Mouse (Mus musculus) layer of hippocampus, adult 8-10 months (tissue): ENCODE data around the gene Drosha. TPM values are rescaled to one million over a fixed set of nuclear protein-coding genes. Genes with fewer than 3 reads are reported as not detected.
A peak's percentile ranks its signal among the peaks of the same experiment; 100 is the strongest.
"Not testable (repeated sequence)": the region's sequence is repeated elsewhere in the genome, so short reads cannot be mapped to it uniquely, and the experiment has no call there.

ENCODE experiments used
- DNase-seq, 2 experiments: peaks; one replicate each; pipeline ENCODE4 v3.0.0; 2022; ENCODE audit warnings: low spot score in 2 of 2
- total RNA-seq, 4 experiments: library from RNA; stranded (reverse); gene quantifications; 2 replicates each; pipeline ENCODE4 v1.2.4; 2022

Drosha gene
- total RNA-seq = 10 to 100 TPM; 78.1 to 87.8 (median 84.3) TPM

DNA sequence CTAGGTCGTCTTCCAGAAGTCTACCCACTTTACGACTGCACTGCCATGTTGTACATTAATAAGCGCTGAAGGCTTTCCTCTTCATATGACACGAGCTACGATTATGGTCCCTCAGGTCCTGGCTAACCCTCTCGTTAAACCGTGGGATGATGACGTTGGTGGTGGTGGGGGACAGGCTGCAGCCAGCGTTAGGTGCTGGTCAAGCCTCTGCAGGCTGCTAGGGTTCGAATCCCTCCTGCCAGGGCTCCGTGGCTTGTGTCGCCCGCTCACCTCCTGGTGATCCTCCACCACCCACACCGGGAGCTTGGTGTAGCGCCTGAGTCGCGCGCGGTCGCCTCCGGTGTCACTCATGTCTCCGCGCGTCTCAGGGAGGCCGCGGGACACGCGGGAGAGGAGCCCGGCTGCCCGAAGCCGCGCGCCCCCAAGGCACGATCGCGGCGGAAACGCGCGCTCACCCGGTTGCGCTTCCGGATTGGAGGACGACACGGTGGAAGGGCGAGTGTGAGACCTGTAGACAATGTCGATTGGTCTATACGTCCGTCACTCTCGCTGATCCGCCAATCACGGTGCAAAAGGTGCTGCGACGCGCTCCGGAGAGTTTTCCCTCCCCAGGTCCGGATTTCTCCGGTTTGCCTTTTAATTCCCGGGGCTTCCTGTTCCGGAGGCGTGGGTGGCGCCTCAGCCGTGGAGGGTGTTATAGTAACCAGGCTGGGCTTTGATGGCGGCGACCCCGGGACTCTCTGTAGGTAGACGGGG, at the start of gene Drosha, which contains the start of gene 6030458C11Rik:
Gene Drosha, plus strand, starts transcription at position 619 of the 756 bp plus-strand sequence.
Gene 6030458C11Rik, minus strand, starts transcription at position 453 of the 756 bp plus-strand sequence.
- DNase-seq = peak; percentile 98 to 99

DNA sequence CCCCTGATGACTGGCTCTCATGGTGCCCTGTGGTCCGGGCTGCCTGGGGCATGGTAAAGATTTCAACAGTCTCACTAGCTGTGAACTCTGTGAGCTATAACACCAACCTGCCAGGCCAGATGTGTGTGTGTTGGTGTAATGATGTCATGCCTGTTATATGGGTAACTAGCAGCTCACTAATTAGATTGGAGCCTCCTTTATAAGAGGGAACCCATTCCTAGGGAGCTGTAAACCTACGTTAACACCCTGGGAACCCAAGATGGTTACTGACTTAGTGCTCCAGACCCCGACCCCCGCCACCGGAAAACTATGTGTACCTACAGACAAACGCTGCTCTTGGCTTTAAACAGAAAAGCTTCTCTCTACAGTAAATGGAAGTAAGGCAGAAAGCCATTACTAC, 43.3 kb upstream of the Drosha start:
- no peak for DNase-seq

DNA sequence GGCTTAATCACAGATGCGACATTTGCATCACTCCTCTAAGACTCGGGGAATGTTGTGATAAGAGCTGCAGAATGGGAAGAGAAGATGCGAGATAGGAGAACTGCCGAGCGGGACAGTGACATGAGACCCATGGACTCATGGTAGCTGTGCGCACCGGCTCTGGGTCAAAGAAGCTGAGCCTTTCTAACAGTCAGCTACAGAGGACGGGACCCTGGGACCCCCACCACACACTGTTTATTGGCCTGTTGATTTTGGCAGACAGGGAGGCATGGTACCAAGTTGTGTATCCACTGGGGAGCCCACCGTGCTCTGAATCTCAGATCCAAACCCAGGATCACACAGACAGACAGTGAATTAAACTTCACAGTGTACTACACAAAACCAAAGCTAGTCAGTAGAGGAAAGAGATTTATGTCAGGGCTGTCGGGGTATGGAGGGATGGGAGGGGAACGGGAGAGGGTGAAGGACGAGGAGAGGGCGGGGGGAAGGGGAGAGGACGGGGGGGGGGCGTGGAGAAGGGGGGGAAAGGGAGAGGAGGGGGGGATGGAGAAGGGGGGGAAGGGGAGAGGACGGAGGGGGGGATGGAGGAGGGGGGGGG, 42.8 kb upstream of the Drosha start:
- no peak for DNase-seq

DNA sequence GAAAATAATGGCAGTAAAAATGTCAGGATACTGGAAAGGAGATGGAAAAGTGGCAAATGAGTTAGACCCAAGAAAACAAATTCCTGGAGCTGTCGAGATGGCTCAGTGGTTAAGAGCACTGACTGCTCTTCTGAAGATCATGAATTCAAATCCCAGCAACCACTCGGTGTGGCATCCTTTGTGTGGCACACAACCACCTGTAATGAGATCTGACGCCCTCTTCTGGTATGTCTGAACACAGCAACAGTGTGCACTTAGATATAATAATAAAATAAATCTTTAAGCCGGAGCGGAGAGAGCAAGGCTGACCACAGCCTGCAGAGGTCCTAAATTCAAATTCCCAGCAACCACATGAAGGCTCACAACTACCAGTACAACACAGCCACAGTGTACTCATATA, 36.1 kb upstream of the Drosha start:
- no peak for DNase-seq

DNA sequence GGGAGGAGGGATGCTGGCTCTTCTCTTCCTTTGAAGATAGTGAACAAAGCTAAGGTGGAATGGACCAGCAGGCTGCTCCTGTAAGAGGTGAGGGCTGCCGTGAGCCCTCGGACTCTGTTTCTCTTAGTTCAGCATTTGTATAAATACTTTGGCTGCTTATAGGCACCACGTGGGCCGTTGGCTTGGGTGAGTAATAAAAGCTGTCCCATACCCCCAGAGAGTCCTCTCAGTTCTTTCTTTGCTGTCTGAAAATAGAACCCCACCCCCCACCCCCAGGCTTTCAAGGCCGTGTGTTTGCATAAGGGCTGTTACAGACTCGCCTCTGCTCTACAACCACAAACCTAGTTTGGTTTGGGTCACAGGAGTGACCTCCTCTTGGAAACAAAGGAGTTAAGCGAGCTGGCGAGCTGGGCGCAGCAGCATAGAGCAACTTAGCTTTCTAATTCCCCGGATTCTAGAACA, 35.2 kb upstream of the Drosha start:
- DNase-seq = no peak

DNA sequence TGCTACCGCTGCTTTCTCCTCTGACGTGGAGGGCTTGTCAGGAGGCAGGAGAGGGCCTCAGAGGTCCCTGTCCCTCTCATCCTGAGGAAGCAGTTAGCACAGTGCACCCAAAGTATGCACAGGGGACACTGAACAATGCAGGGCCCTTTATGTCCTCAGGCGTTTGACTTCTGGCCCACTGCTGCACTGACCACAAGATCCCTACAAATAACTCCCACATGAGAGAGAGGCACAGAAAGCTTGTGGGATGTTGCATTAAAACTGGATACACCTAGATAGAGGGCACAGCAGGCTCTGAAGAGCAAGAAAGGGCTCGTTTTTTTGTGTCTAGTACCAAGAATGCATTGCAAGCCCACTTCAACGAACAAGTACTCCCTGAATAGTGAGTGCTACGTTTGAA, 30.3 kb upstream of the Drosha start:
- no peak for DNase-seq

DNA sequence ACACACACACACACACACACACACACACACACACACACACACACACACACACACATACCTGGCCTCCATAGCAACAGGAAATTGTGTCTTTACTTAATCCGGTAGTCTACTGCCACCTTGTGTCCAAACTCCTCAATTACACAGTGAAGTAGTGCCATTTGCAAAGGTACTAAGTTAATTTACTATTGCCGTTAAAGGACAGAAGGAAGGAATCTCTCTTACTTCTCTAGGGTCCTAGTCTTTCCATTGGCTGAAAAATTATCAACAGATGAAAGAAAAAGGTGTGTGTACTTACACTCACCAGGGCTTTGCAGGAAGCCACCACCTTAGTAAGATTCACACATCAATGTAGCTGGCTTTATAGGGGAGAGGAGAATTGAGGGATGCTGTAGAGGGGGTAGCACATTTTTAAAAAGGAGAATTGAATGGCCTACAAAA, 29.1 kb upstream of the Drosha start:
- DNase-seq = peak; percentile 25 to 63

DNA sequence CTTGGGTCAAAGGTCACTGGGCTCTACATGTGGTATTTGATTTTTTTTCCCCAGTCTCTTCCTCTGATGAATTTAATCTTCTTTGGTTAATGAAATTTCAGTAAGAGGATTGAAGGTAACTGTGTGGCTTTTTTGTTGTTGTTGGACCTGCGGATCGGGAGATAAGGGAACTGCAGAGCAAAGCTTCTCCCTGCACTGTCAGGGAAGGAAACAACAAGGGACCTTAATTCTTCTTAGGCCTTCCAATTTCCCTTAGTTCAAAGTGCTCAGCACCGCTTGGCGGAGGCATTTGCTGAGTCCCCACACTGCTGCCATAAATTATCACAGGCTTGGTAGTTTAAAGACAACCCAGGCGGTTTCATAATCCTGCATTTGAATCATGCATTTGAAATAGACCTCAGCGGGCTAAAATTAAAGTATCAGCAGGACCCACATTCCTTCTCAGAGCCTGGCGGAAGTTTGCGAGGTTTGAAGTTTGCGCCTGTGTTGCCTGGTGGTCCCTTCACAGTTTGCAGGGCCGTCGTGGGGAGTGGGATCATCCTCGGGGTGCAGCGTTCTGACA, 28.6 kb upstream of the Drosha start:
- no peak for DNase-seq

DNA sequence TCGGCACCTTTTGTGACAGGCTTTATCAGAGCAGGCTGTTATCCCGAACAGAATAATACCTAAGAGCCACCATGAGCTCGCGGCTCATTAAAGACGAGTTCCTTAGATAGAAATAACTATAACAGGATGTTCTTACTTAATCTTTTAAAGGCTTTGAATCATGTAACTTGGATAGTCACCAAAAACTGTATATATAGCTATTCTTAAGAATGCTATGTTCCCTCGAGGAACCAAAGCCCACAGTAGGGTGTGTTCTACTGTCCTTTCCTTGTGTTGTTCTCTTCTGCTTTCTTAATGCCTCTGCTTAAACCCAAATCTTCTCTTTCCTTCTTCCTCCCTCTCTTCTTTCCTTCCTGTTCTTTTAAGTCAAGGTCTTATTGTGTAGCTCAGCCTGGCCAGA, 26.6 kb upstream of the Drosha start:
- no peak for DNase-seq

DNA sequence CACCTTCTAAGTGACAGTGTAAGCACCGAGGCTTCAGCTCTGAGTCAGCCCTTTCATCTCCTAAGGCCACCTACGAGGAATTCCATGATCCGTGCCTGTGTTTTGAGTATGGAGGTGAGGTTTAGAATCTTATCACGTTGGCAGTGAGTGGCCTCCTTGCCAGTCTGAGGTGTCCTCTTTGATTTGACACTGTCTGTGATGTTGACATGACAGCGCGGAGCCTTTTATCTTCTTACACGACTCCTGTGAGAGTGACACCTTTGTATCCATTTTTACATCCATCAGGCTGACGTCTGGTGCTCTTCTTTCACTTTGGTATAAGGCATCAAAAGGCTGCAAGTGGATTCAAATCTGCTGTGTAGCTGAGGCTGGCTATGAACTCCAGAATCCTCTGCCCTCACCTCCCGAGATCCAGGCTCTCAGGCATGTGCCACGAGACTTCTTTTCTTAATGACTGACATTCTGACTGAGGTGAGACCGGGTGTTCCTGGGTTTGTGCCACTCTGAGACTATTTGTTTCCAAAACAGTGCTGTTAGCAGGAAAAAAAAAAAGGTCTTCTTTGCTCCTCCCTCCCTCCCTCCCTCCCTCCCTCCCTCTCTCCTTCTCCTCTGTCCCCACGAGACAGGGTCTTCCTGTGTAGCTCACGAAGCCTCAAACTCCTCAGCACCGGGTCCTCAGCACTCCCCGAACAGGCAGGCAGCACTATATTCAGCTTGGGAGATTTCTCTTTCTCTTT, 24.0 kb upstream of the Drosha start:
- DNase-seq = no peak

DNA sequence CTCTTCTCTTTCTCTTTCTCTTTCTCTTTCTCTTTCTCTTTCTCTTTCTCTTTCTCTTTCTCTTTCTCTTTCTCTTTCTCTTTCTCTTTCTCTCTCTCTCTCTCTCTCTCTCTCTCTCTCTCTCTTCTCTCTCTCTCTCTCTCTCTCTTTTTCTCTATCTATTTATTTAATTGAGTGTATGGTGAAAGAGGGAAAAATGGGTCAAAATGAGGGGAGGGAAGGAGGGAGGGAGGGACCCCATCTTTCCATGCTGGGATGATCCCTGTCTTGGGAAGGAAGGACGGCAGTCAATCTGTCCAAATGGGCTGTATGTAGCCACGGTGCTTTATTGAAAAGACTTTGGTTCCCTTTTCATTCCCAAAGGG, 23.5 kb upstream of the Drosha start:
- DNase-seq = not testable (repeated sequence)

DNA sequence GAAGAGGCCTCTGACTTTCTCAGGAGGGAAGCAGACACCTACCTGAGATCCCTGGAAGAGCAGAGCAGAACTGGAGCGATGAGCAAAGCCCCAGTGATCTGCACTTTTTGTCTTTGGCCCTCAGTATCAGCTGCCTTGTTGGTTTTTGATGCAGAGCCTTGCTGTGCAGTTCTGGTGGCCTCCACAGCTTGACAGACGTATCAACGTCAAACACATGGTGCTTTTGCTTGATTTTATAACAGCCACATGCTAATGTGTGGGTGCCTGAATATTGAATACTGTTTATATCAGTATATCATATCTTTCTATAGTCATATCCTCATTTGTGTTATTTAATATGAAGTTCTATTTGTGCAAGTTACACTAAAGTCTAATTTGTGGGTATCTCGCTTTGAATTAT, 19.5 kb upstream of the Drosha start:
- no peak for DNase-seq

DNA sequence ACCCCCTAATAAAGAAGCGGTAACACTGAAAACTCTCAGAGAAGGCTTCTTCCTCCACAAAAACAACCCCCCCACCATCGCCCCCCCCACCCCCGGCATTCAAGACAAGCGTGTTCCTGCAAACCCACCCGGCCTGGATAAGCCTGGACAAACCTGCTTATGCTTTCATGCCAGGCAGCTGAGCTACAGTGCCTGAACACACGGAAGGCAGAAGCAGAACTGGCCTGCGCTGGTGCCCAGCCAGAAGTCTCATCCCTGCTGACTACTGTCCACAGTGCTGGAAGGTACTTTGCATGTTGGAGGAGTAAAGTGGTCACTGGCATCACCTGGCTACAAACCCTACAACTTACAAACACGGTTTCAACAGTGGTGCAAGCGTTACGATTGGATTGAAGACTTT, 17.5 kb upstream of the Drosha start:
- no peak for DNase-seq

DNA sequence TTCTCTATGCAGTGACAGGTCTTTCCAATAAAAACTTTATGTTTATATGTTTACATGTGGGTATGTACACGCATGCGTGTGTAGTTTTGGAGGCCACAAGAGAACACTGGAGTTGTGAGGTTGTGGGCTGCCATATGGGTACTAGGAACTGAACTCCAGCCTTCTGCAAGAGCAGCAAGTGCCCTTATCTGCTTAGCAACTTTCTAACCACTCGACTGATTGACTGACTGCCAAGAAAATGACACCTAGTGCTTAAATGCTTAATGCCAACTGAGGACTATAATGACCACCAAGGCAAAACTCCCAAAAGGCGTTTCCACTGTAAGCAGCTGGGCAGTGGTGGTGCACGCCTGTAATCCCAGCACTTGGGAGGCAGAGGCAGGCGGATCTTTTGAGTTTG, 15.3 kb upstream of the Drosha start:
- DNase-seq = no peak

DNA sequence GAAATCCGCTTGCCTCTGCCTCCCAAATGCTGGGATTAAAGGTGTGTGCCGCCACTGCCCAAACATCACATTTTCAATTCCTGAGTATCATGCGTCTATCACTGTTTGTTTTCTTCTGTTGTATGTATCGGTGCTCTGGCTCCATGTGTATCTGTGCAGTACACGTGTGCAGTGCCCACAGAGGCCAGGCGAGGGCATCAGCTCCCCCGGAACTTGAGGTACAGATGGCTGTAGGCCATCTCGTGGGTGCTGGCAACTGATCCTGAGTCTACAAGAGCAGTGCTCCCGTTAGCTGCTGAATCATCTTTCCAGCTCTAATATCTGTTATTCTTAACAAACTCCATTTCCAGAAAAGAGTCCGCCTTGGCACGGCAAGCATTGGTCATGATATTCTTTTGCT, 12.0 kb upstream of the Drosha start:
- DNase-seq = no peak

DNA sequence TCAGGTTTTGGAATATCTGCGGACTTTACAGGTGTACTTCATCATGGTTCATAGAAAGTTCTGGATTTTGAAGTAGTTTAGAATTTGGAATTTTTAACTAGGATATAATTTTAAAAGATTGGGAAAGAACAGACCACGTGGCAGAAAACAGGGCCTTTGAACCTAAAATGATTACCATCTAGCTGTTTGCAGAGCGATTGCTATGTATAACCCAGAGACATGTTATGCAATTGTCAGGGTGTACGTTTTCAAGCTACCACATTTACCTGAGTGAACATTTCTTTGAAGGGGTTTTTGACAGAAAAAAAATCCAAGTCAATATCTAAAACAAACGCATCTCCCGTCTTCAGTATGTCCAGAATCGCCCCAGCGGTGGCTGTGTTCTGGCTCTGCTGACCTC, 7.0 kb upstream of the Drosha start:
- DNase-seq = no peak

DNA sequence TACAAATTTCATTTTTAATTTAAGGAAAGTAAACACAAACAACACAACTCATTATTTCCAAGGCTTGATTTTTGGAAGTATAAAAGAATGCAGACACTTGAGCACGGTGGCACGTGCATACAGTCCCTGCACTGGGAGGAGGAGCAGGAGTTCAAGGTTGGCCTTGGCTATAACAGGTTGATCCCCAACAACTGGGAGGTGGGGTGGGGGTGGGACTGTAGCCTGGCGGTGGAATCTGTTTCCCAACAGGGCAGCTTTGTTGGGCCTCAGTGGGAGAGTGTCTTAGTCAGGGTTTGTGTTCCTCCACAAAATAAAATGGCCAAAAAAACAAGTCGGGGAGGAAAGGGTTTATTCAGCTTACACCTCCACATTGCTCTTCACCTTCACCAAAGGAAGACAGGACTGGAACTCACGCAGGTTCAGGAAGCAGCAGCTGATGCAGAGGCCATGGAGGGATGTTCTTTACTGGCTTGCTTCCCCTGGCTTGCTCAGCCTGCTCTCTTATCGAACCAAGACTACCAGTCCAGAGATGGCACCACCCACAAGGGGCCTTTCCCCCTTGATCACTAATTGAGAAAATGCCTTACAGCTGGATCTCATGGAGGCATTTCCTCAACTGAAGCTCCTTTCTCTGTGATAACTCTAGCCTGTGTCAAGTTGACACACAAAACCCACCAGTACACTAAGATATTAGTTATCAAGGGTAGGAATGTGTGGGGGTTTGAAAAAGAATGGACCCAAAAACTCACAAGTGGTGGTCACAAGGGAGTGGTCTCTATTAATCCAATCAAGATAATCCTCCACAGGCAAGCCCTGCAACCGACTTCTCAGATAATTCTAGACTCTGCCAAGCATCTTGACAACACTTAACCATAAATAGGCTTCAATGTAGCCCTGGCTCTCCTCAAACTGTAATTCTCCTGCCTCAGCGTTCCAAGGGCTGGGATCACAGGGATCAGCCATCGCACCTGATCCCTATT, 1.9 kb upstream of the Drosha start:
- DNase-seq = no peak

DNA sequence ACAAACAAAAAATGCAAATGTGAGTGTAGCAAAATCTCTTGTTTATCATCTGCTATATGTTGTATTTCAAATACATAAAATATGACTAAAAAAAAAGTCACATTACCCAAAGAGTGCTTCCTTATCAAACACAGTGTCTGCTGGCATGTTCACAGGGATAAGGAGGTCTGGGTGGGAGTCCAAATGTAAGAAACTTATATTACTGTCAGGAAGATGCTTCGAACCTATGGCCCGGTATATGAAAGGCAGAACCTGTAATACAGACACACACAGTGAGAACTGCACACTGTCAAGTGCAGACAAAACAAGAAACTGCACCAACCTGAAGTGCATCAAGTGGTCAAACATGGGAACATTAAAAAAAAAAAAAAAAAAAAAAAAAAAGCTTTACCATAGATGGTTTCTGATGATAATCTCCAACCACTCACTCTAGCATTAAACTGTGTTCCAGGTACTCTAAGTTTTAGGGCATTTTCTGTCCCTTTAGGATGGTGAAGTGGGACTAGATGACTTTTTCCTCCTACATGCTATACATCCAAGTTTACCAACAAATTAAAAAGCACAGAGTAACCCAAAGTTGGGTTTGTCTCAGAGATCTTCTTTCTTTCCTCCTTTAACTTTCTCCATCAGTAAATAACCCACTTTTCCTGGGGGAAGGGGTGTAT, 1.0 kb upstream of the Drosha start:
- DNase-seq = no peak

DNA sequence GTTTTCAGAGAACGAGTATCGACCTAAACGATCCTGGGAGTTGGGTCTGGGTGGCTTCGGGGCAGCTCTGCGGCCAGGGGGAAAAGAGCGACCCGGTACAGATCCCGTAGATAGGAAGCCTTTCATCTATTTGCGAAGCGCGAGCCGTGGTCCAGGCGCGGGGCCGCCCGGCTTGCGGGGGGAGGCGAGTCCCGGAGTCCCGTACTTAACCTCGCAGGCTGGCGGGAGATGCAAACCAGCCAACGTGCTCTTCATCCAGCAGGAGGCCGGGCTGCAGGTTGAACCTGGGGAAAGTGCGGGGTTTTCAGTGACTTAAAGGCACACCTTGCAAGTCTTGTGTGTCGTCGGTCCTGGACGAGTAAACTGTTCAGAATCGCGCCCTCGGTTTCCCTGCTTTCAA, 350 bp downstream of the Drosha start:
- no peak for DNase-seq

DNA sequence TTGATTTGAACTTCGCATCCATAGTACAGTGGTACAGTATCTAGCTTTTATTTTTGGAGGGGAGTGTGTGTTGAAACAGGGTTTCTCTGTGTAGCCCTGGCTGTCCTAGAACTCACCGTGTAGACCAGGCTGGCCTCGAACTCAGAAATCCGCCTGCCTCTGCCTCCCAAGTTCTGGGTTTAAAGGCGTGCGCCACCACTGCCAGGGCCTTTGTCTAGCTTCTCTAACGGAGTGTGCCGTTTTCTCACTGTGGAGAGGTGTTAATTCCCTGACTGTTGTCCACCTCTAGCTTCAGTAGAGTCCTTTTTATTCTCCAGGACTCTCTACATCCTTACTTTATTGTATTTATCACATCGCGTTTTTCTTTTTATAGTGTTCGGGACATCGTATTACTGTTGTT, 793 bp downstream of the Drosha start:
- no peak for DNase-seq
